Mouse (Mus musculus) G1E (cell line): ENCODE measurements around the gene Adcyap1.

ENCODE experiments used
- CTCF ChIP-seq: IDR thresholded peaks from 2 replicates; pipeline ENCODE4 v1.5.1; 2012; ENCODE audit warnings: low read depth, low read length, inconsistent platforms, mixed read lengths
- GATA1 ChIP-seq: IDR thresholded peaks from 2 replicates; pipeline ENCODE4 v1.6.1; 2012; ENCODE audit warnings: borderline replicate concordance, low read length, inconsistent platforms, mixed read lengths
- GATA2 ChIP-seq: IDR thresholded peaks from 2 replicates; pipeline ENCODE4 v1.6.1; 2012; ENCODE audit warnings: low read depth, low read length, inconsistent platforms, borderline replicate concordance
- POLR2AphosphoS5 ChIP-seq: IDR thresholded peaks from 2 replicates; pipeline ENCODE4 v1.6.1; 2012; ENCODE audit warnings: low read depth, low read length, inconsistent platforms; ENCODE audit not compliant: insufficient replicate concordance
- TAL1 ChIP-seq: conservative IDR thresholded peaks from 2 replicates; pipeline ENCODE4 v1.6.1; 2012; ENCODE audit warnings: low read depth, low read length, inconsistent platforms, mixed read lengths

DNA sequence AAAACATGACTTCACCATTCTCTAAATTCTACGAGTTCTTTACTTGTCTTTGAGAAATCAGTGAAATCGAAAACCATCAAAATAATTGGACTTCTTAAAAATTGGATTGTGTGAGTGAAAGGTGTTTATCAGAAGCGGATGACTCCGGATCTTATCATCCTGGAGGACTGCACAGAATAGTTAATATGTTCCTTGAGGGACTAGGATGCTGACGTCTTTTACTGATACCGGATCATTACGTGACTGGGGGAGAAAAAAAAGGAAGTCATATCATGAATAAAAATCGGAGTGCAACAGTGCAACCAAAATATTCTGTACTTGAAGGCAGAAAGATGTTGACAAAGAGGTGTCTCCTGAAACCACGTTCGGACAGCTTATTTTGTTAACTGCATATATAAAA lies at the start of gene Adcyap1:
- TF ChIP-seq CTCF, result no peak
- TF ChIP-seq GATA1, result no peak
- TF ChIP-seq TAL1, result no peak
- TF ChIP-seq POLR2AphosphoS5, result no peak
- no peak for TF ChIP-seq GATA2
